Mouse (Mus musculus) spleen, adult 2 months (tissue): ENCODE measurements around the gene Armc5.

Experiments
- CTCF ChIP-seq: fragments of 200-500 bp; IDR thresholded peaks from 2 replicates; pipeline ENCODE4 v1.5.1; 2011; ENCODE audit warnings: mild to moderate bottlenecking, inconsistent platforms; ENCODE audit not compliant: insufficient read depth, insufficient read length, insufficient replicate concordance; ENCODE audit errors: extremely low read depth
- POLR2A ChIP-seq: fragments of 200-500 bp; IDR thresholded peaks from 2 replicates; pipeline ENCODE4 v1.6.1; 2011; ENCODE audit warnings: low read depth, low read length, inconsistent platforms

GRCm38 (mm10) chr7:128203071-128203470 is 34.1 kb upstream of the Armc5 start:
- TF ChIP-seq CTCF = no peak
- TF ChIP-seq POLR2A = no peak
